Mouse (Mus musculus): ENCODE data around the gene Pfas. TPM values are rescaled to one million over a fixed set of nuclear protein-coding genes. Genes with fewer than 3 reads are reported as not detected.

The Pfas gene
- polyA plus RNA-seq, 1 experiment from 2014 or later, result 18.5 TPM

DNA sequence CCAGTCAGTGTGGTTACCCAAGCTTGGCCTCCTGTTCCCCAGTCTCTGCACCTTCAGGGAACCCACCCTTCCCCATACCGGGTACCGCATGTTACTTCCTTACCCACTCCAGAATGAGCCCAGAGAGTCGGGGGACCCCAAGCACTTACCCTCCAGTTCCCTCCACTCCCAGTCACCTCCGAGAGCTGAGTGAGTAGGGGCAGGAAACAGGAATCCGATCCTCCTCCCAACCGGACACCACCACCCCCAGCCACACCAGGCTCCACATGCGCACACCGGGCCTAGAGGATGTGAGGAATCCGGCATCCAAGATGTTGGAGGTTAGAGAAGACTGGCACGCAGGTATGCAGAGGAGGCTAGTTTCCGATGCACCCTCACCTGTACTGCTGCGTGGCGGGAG is 51.6 kb downstream of the Pfas start:
- H3K9ac ChIP-seq, result no peak overlapping the region
- WGBS (ENCODE audit: insufficient replicate concordance), result 35% methylated on average over 13 of the region's 13 CpGs
- H3K9me3 ChIP-seq (replicated peaks), result no peaks in the 10 kb centered on the region
- no peaks in the 10 kb centered on the region for H3K4me1 ChIP-seq (replicated peaks)
- H3K4me3 ChIP-seq (replicated peaks), result peak overlapping the region; percentile 11
- ATAC-seq (ENCODE audit: insufficient read depth), result no peak
- H3K27me3 ChIP-seq, result peaks cover 58% of the 10 kb centered on the region
- no peaks in the 10 kb centered on the region for H3K36me3 ChIP-seq (replicated peaks)
- H3K4me2 ChIP-seq, result no peak overlapping the region
- H3K27ac ChIP-seq (replicated peaks), result no peak overlapping the region

DNA sequence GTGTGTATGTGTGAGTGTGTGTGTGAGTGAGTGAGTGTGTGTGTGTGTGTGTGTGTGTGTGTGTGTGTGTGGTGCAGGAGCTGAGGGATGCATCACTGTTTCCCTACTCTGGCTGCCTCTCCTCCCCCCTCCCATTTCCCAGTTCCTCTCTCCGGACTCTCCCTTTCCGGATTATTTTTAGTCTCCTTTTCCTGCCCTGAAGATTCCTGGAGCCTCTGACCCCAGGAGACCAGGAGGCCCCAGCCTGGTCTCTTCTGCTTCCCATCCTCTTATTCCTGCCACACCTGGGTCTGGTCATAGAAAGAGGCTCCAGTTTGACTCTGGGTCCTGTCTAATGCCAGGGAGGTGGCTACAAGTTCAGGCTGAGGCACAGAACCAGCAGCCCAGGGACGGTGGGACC is 52.2 kb downstream of the Pfas start:
- Histone ChIP-seq H3K4me3 (replicated peaks) (peak overlapping the region; percentile 11), H3K9ac (no peak overlapping the region), H3K4me1 (replicated peaks) (no peaks in the 10 kb centered on the region), H3K27me3 (peaks cover 64% of the 10 kb centered on the region), H3K36me3 (replicated peaks) (no peaks in the 10 kb centered on the region), H3K9me3 (replicated peaks) (no peaks in the 10 kb centered on the region), H3K4me2 (no peak overlapping the region), H3K27ac (replicated peaks) (no peak overlapping the region)
- ATAC-seq (ENCODE audit: insufficient read depth), result no peak
- 21% methylated on average over 3 of the region's 3 CpGs for WGBS (ENCODE audit: insufficient replicate concordance)

- Histone ChIP-seq H3K9ac (no peak overlapping the region), H3K9me3 (replicated peaks) (no peaks in the 10 kb centered on the region), H3K4me2 (no peak overlapping the region), H3K27me3 (peaks cover 67% of the 10 kb centered on the region), H3K27ac (replicated peaks) (no peak overlapping the region), H3K4me3 (replicated peaks) (no peak overlapping the region), H3K36me3 (replicated peaks) (no peaks in the 10 kb centered on the region), H3K4me1 (replicated peaks) (no peaks in the 10 kb centered on the region)
- no peak for ATAC-seq (ENCODE audit: insufficient read depth)
- WGBS (ENCODE audit: insufficient replicate concordance), result 60% methylated on average over 5 of the region's 5 CpGs
These were observed 52.8 kb downstream of the Pfas start for GRCm38 (mm10) chr11:68955473-68955872.

DNA sequence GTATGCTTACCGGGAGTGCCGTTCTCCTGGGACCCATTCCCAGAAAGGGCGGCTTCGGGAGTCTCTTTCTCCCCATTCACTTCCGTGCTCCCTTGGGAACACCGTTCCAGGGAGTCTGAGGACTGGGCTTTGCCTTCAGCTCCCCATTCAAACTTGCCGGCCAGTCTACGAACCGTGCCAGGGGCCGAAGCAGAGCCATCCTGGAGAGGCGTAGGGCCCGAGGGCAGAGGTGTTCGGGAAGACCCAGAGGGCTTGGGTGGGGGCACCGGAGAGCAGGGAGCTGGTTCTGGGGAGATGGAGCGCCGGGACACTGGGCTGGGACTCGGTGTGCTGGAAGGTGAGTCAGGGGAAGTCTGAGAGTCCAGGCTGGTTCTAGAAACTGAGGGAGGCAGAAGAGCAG is 53.9 kb downstream of the Pfas start:
- ATAC-seq (ENCODE audit: insufficient read depth), result no peak
- peaks cover 72% of the 10 kb centered on the region for H3K27me3 ChIP-seq
- H3K4me1 ChIP-seq (replicated peaks), result no peaks in the 10 kb centered on the region
- no peaks in the 10 kb centered on the region for H3K9me3 ChIP-seq (replicated peaks)
- H3K9ac ChIP-seq, result no peak overlapping the region
- WGBS (ENCODE audit: insufficient replicate concordance), result 5% methylated on average over 17 of the region's 17 CpGs
- no peak overlapping the region for H3K27ac ChIP-seq (replicated peaks)
- peak overlapping the region; percentile 42 for H3K4me2 ChIP-seq
- peak overlapping the region; percentile 20; the same call in 1 of the 2 replicates for H3K4me3 ChIP-seq (replicated peaks)
- H3K36me3 ChIP-seq (replicated peaks), result no peaks in the 10 kb centered on the region

DNA sequence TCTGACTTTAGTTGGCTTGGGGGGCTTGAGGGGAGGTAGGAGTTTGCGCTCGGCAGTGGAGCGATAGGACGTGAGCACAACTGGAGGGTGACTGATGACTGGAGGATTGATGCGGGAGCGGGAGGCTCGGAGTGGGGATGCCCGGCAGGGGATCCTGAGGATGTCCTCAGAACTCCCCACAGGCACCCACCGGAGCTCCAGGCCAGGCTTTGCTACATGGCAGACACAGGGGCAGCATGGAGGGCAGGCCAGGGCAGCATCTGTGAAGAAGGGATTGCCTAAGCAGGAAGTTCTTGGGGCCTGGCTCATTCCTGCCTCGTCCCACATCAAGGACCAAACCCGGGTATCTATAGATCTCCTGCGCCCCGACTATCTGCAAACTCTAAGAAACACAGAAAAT is 54.4 kb downstream of the Pfas start:
- peak overlapping the region; percentile 42; the same call in 1 of the 2 replicates for H3K4me2 ChIP-seq
- H3K9me3 ChIP-seq (replicated peaks), result no peaks in the 10 kb centered on the region
- H3K4me3 ChIP-seq (replicated peaks), result no peak overlapping the region
- H3K9ac ChIP-seq, result no peak overlapping the region
- WGBS (ENCODE audit: insufficient replicate concordance), result 40% methylated on average over 13 of the region's 13 CpGs
- no peak overlapping the region for H3K27ac ChIP-seq (replicated peaks)
- peaks cover 72% of the 10 kb centered on the region for H3K27me3 ChIP-seq
- H3K4me1 ChIP-seq (replicated peaks), result no peaks in the 10 kb centered on the region
- no peaks in the 10 kb centered on the region for H3K36me3 ChIP-seq (replicated peaks)
- ATAC-seq (ENCODE audit: insufficient read depth), result no peak

GRCm38 (mm10) chr11:68947542-68947993 is 60.7 kb downstream of the Pfas start:
- Histone ChIP-seq H3K27ac (replicated peaks) (no peak overlapping the region), H3K27me3 (peaks cover 39% of the 10 kb centered on the region), H3K4me3 (replicated peaks) (no peak overlapping the region), H3K36me3 (replicated peaks) (no peaks in the 10 kb centered on the region), H3K4me1 (replicated peaks) (no peaks in the 10 kb centered on the region), H3K9ac (no peak overlapping the region), H3K9me3 (replicated peaks) (no peaks in the 10 kb centered on the region), H3K4me2 (no peak overlapping the region)
- no peak for ATAC-seq (ENCODE audit: insufficient read depth)
- 43% methylated on average over 12 of the region's 12 CpGs for WGBS (ENCODE audit: insufficient replicate concordance)

DNA sequence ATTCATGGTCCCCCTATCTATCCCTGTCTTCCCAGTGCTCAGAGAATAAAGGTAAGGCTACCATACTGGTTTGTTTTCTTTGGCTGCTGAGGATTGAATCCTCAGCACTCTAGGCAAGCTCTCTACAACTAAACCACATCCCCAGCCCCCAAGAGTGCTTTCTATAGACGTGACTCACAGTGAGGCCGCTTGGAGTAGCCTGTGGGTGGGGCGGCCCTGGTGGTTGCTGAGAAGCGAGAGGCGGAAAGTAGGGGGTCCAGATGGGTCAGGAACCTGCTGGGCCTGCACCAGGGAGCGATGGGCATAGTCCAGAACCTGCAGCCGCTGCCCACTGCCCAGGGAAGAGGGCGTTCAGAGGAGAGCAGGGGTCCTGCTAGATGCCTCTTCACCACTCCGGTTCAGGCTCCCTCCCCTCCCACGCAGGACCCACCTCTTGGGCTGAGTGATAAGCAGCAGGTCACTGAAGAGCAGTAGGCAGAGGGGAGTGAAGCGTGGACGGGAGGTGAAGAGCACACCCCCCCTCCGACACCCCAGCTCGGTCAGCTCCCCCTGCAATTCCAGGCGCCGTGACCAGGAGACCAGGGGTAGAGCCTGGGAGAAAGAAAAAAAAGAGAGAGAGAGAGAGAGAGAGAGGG is 61.3 kb downstream of the Pfas start:
- H3K4me3 ChIP-seq (replicated peaks), result no peak overlapping the region
- H3K9ac ChIP-seq, result no peak overlapping the region
- no peaks in the 10 kb centered on the region for H3K36me3 ChIP-seq (replicated peaks)
- no peaks in the 10 kb centered on the region for H3K4me1 ChIP-seq (replicated peaks)
- WGBS (ENCODE audit: insufficient replicate concordance), result 44% methylated on average over 16 of the region's 16 CpGs
- H3K27ac ChIP-seq (replicated peaks), result no peak overlapping the region
- ATAC-seq (ENCODE audit: insufficient read depth), result no peak
- peaks cover 35% of the 10 kb centered on the region for H3K27me3 ChIP-seq
- H3K4me2 ChIP-seq, result no peak overlapping the region
- H3K9me3 ChIP-seq (replicated peaks), result no peaks in the 10 kb centered on the region

- Histone ChIP-seq H3K9ac (no peak overlapping the region), H3K9me3 (replicated peaks) (no peaks in the 10 kb centered on the region), H3K27me3 (peaks cover 26% of the 10 kb centered on the region; the same call in 1 of the 2 replicates), H3K36me3 (replicated peaks) (no peaks in the 10 kb centered on the region), H3K4me1 (replicated peaks) (no peaks in the 10 kb centered on the region), H3K4me3 (replicated peaks) (no peak overlapping the region), H3K27ac (replicated peaks) (no peak overlapping the region), H3K4me2 (no peak overlapping the region)
- 58% methylated on average over 4 of the region's 4 CpGs for WGBS (ENCODE audit: insufficient replicate concordance)
- no peak for ATAC-seq (ENCODE audit: insufficient read depth)
These were observed 62.3 kb downstream of the Pfas start for GRCm38 (mm10) chr11:68946001-68946400.

DNA sequence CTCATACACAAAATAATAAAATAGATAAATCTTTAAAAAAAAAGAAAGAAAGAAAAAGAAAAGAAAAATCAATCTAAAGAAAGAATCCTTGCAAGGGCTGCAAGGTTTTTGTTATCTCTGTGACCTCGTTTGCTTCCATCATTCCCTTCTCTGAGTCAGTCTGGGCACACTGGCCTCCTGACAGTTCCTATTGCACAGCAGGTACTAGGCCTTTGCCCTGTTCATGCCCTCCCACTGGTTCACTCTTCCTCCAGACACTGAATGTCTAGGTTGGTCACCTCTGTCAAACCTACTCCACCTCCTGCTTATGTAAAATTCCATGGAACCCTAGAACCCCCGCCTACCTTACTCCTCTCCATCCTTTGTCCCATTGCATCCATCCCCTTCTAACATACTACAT is 63.0 kb downstream of the Pfas start:
- H3K27ac ChIP-seq (replicated peaks), result no peak overlapping the region
- H3K9ac ChIP-seq, result no peak overlapping the region
- peaks cover 24% of the 10 kb centered on the region; the same call in 1 of the 2 replicates for H3K27me3 ChIP-seq
- H3K4me2 ChIP-seq, result no peak overlapping the region
- no peaks in the 10 kb centered on the region for H3K9me3 ChIP-seq (replicated peaks)
- H3K4me3 ChIP-seq (replicated peaks), result no peak overlapping the region
- ATAC-seq (ENCODE audit: insufficient read depth), result no peak
- H3K36me3 ChIP-seq (replicated peaks), result no peaks in the 10 kb centered on the region
- 57% methylated on average over 2 of the region's 2 CpGs for WGBS (ENCODE audit: insufficient replicate concordance)
- H3K4me1 ChIP-seq (replicated peaks), result peaks cover 5% of the 10 kb centered on the region

DNA sequence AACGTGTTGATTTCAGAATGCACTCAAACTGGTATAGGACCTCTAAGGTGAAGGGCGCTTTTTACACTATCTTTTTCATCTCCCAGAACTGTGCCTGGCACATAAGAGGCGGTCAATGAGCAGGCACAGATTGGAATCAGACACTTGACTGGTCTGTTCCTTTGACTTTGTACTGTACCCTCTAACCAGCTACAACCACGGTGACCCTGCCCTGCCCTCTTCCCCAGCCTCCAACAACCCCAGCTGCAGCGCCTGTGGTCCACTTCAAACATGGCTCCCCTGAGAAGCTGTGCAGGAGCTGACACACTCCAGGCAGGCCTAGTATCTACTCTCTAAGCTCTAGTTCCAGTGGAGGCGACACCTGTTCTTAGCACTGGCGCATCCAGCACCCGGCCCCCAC is 65.5 kb downstream of the Pfas start:
- no peak for ATAC-seq (ENCODE audit: insufficient read depth)
- H3K4me1 ChIP-seq (replicated peaks), result peaks cover 17% of the 10 kb centered on the region
- no peaks in the 10 kb centered on the region for H3K36me3 ChIP-seq (replicated peaks)
- H3K9ac ChIP-seq, result no peak overlapping the region
- no peak overlapping the region for H3K4me3 ChIP-seq (replicated peaks)
- WGBS (ENCODE audit: insufficient replicate concordance), result 62% methylated on average over 8 of the region's 8 CpGs
- H3K4me2 ChIP-seq, result no peak overlapping the region
- H3K27me3 ChIP-seq, result peaks cover 14% of the 10 kb centered on the region; the same call in 1 of the 2 replicates
- no peaks in the 10 kb centered on the region for H3K9me3 ChIP-seq (replicated peaks)
- H3K27ac ChIP-seq (replicated peaks), result no peak overlapping the region

DNA sequence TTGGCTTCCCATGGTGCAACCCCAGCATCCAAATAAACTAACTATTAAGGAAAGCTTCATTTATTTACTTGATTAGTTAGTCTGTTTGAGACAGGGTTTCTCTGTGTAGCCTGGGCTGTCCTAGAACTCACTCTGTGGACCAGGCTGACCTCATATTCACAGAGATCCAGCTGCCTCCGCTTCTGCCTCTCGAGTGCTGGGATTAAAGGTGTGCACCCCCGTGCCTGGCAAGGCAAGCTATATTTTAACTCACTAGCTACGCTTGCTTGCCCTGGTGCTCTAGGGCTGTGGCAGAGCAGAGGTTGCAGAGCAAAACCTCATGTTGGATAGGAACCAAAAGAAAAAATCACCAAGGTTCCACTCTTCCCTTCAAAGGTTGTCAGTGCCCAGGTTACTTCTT is 67.7 kb downstream of the Pfas start:
- Histone ChIP-seq H3K4me2 (peak overlapping the region; percentile 66), H3K9me3 (replicated peaks) (no peaks in the 10 kb centered on the region), H3K4me3 (replicated peaks) (no peak overlapping the region), H3K9ac (no peak overlapping the region), H3K4me1 (replicated peaks) (peaks cover 17% of the 10 kb centered on the region), H3K36me3 (replicated peaks) (no peaks in the 10 kb centered on the region), H3K27me3 (0 out of 2 replicates have a peak, but pooled peaks cover 3% of the 10 kb centered on the region), H3K27ac (replicated peaks) (no peak overlapping the region)
- ATAC-seq (ENCODE audit: insufficient read depth), result no peak
- 56% methylated on average over 4 of the region's 4 CpGs for WGBS (ENCODE audit: insufficient replicate concordance)

All from liver, embryonic 15.5 days (tissue).